In the genomic region with DNA sequence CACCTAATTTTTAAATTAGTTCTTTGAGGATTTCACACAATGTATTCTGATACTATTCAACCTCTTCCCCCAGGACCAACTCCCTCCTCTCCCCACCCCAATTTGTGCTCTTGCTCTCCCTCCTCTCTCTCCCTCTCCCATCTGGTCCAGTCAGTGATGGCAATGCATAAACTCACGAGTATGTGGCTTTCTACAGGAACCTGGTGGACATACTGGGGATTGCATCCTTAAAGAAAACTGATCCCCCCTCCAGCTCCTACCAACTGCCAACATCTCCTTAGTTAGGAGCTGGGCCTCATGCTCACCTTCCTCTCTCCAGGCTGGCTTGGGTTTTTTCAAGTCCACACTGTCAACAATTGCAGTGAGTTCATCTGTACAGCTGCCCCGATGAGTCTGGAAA, we compare ENCODE assay signal across 12 mouse cellular contexts. TPM values are rescaled to one million over a fixed set of nuclear protein-coding genes. Genes with fewer than 3 reads are reported as not detected.
A peak's percentile ranks its signal among the peaks of the same experiment; 100 is the strongest.
DNase-seq lines count a peak whose midpoint lies in the region; ATAC-seq lines count a peak whose summit lies in the region.
"Had no signal": no experiment of that assay in that cellular context is flagged by ENCODE, and none has a peak within 500 bp of the region (broad histone marks: within the 10 kb centered on the region; RNA-seq: fewer than 3 reads in every experiment).

No protein-coding gene starts in this region.

- H3K4me2 ChIP-seq in hindbrain, embryonic 11.5 days (replicated peaks; ENCODE audit: low read depth, low read length): no peak overlapping the region
- H3K4me2 ChIP-seq in hindbrain, embryonic 16.5 days (ENCODE audit: low read length): no peak overlapping the region
- H3K4me2 ChIP-seq: hindbrain, embryonic 13.5 days had no signal

- no peak overlapping the region for H3K27ac ChIP-seq in hindbrain, embryonic 11.5 days (ENCODE audit: low read depth, low read length)
- H3K27ac ChIP-seq in hindbrain, embryonic 16.5 days (ENCODE audit: low read depth, low read length): no peak overlapping the region
- H3K27ac ChIP-seq: hindbrain, embryonic 13.5 days had no signal

- no peaks in the 10 kb centered on the region for H3K4me1 ChIP-seq in hindbrain, embryonic 11.5 days (replicated peaks; ENCODE audit: control insufficient read depth, insufficient read depth, low read length)
- no peaks in the 10 kb centered on the region for H3K4me1 ChIP-seq in hindbrain, embryonic 16.5 days (ENCODE audit: control insufficient read depth, insufficient read depth, low read depth, low read length)

- no peak overlapping the region for H3K4me3 ChIP-seq in hindbrain, embryonic 11.5 days (ENCODE audit: low read depth, low read length)
- no peak overlapping the region for H3K4me3 ChIP-seq in hindbrain, embryonic 16.5 days (ENCODE audit: low read length)
- H3K4me3 ChIP-seq: hindbrain, embryonic 13.5 days; myocyte had no signal

- H3K36me3 ChIP-seq in hindbrain, embryonic 11.5 days (ENCODE audit: control insufficient read depth, insufficient read depth, low read length): no peaks in the 10 kb centered on the region
- no peaks in the 10 kb centered on the region for H3K36me3 ChIP-seq in hindbrain, embryonic 16.5 days (ENCODE audit: control insufficient read depth, insufficient read depth, low read length)

- H3K9me3 ChIP-seq in hindbrain, embryonic 11.5 days (ENCODE audit: control insufficient read depth, low read length): no peaks in the 10 kb centered on the region
- H3K9me3 ChIP-seq in hindbrain, embryonic 16.5 days (ENCODE audit: control insufficient read depth, low read length): no peaks in the 10 kb centered on the region
- H3K9me3 ChIP-seq: hindbrain, embryonic 13.5 days had no signal

- ATAC-seq in hindbrain, embryonic 11.5 days (ENCODE audit: low FRiP score): no peak
- ATAC-seq in hindbrain, embryonic 16.5 days: no peak
- peak; percentile 50 for ATAC-seq in granulocyte monocyte progenitor cell, adult 5-6 weeks (replicated peaks; ENCODE audit: poor library complexity, severe bottlenecking)

- no peak overlapping the region for H3K9ac ChIP-seq in hindbrain, embryonic 11.5 days (ENCODE audit: low read depth, low read length)
- no peak overlapping the region for H3K9ac ChIP-seq in hindbrain, embryonic 16.5 days (ENCODE audit: low read depth, low read length)
- H3K9ac ChIP-seq: hindbrain, embryonic 13.5 days had no signal

- WGBS in hindbrain, embryonic 11.5 days: 61% methylated on average over 2 of the region's 2 CpGs
- 58% methylated on average over 2 of the region's 2 CpGs for WGBS in hindbrain, embryonic 16.5 days

- DNase-seq in hindbrain, embryonic 11.5 days (ENCODE audit: low spot score): peak; percentile 31
- DNase-seq in 3T3-L1 (ENCODE audit: low read depth, low spot score) (peak; percentile 52), ES-CJ7 (ENCODE audit: low read depth, low spot score) (peak; percentile 47)
- no peak for DNase-seq in ovary, postnatal 36 days (ENCODE audit: low spot score)
- no peak for DNase-seq in thymus, postnatal 14 days
- DNase-seq: cerebellum, postnatal 36 days; heart, adult 11 months; kidney, postnatal 25 days had no signal

- H3K27me3 ChIP-seq in hindbrain, embryonic 11.5 days (ENCODE audit: control insufficient read depth, insufficient read depth, low read length): no peaks in the 10 kb centered on the region
- no peaks in the 10 kb centered on the region for H3K27me3 ChIP-seq in hindbrain, embryonic 16.5 days (replicated peaks; ENCODE audit: control insufficient read depth, insufficient read depth, low read length)
- H3K27me3 ChIP-seq: hindbrain, embryonic 13.5 days had no signal

RNA-seq across cellular contexts. Expression of a gene that starts 33.4 kb away (rescaled TPM):
- polyA plus RNA-seq in hindbrain, embryonic 11.5 days (2014; fragmentation: Nextera tagmentation; extraction: Ambion mirVana): 22.8 and 25.8 TPM in 2 replicates
- 16.0 and 16.5 TPM in 2 replicates for polyA plus RNA-seq in hindbrain, embryonic 16.5 days (2015; fragmentation: Nextera tagmentation; extraction: Ambion mirVana)
- 44.3 and 54.1 TPM in 2 replicates for total RNA-seq in granulocyte monocyte progenitor cell, adult 5-6 weeks (2014; fragmentation: Nextera tagmentation)
- 44.4 and 44.6 TPM in 2 replicates for total RNA-seq in granulocyte monocyte progenitor cell, adult 5-6 weeks (2017)

Comparison
In these comparisons a context has a peak if more than half of its experiments do, and no peak if none do; other contexts are left out.
1. DNase-seq: peak in hindbrain, embryonic 11.5 days (single experiment), 3T3-L1 (single experiment) and ES-CJ7 (single experiment); none in ovary, postnatal 36 days (single experiment) and thymus, postnatal 14 days (single experiment).